Mouse (Mus musculus): Measurements from ENCODE around the gene Rilpl1. TPM values are rescaled to one million over a fixed set of nuclear protein-coding genes. Genes with fewer than 3 reads are reported as not detected.

The Rilpl1 gene
- polyA plus RNA-seq, 1 experiment = 9.5 TPM

DNA sequence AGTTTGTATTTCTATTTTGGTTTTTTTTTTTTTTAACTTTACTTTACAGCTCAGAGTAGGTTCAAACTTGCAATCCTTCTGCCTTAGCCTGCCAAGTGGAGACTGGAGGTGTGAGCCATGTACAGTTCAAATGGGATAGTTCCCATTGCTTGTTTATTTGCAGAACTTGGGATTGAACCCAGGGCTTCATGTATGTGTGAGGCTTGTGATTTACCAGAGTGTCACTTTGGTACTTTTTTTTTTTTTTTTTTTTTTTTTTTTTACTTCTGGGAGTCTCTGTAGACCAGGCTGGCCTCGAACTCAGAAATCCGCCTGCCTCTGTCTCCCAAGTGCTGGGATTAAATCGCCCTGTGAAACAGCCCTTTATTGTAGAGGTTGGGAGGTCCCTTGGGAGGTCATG, 87.0 kb downstream of the Rilpl1 start:
- Histone ChIP-seq H3K4me3 (ENCODE audit: control insufficient read depth, insufficient read depth, low read length) (no peak overlapping the region), H3K27me3 (ENCODE audit: control insufficient read depth, insufficient read depth, low read length) (no peaks in the 10 kb centered on the region), H3K27ac (ENCODE audit: control insufficient read depth, insufficient read depth, low read length) (no peak overlapping the region), H3K36me3 (ENCODE audit: control insufficient read depth, insufficient read depth, low read length) (peaks cover 21% of the 10 kb centered on the region), H3K4me1 (replicated peaks; ENCODE audit: control insufficient read depth, insufficient read depth, low read length) (peaks cover 20% of the 10 kb centered on the region)
- TF ChIP-seq POLR2A (IDR thresholded peaks at IDR 0.05; ENCODE audit: control insufficient read depth, extremely low read depth, insufficient read depth, low read length, poor library complexity) = no peak
- DNase-seq = no peak
- WGBS = 82% methylated on average over 3 of the region's 3 CpGs

Other genes with a start within 250 kb of the Rilpl1 start
- gene Mphosph9, start 203.4 kb downstream of the Rilpl1 start, polyA plus RNA-seq (2012; rRNA removed) = 16.2 and 19.6 TPM in 2 replicates
- 5.7 and 6.4 TPM in 2 replicates for gene 2810006K23Rik, start 203.3 kb downstream of the Rilpl1 start, polyA plus RNA-seq (2012; rRNA removed)
- gene Cdk2ap1, start 168.3 kb downstream of the Rilpl1 start, polyA plus RNA-seq (2012; rRNA removed) = 191 and 206 TPM in 2 replicates
- gene Sbno1, start 105.4 kb downstream of the Rilpl1 start, polyA plus RNA-seq (2012; rRNA removed) = 36.3 and 40.8 TPM in 2 replicates
- 76.5 and 92.5 TPM in 2 replicates for gene Kmt5a, start 91.5 kb downstream of the Rilpl1 start, polyA plus RNA-seq (2012; rRNA removed)
- gene Rilpl2, start 53.0 kb downstream of the Rilpl1 start, polyA plus RNA-seq (2012; rRNA removed) = 38.5 and 38.6 TPM in 2 replicates
- gene Snrnp35, start 48.3 kb downstream of the Rilpl1 start, polyA plus RNA-seq (2012; rRNA removed) = 4.6 and 5.0 TPM in 2 replicates
- 134 and 198 TPM in 2 replicates for gene Tmed2, start 9.3 kb upstream of the Rilpl1 start, polyA plus RNA-seq (2012; rRNA removed)
- gene Ddx55, start 21.5 kb upstream of the Rilpl1 start, polyA plus RNA-seq (2012; rRNA removed) = 33.2 and 38.5 TPM in 2 replicates
- 25.2 and 25.4 TPM in 2 replicates for gene Eif2b1, start 47.7 kb upstream of the Rilpl1 start, polyA plus RNA-seq (2012; rRNA removed)
- 55.7 and 57.6 TPM in 2 replicates for gene Gtf2h3, start 47.7 kb upstream of the Rilpl1 start, polyA plus RNA-seq (2012; rRNA removed)
- gene Atp6v0a2, start 97.2 kb upstream of the Rilpl1 start, polyA plus RNA-seq (2012; rRNA removed) = 122 and 127 TPM in 2 replicates
- 0.31 and 0.38 TPM in 2 replicates for gene Dnah10, start 193.7 kb upstream of the Rilpl1 start, polyA plus RNA-seq (2012; rRNA removed)

All from thymus, adult 2 months (tissue).